Mouse (Mus musculus): ENCODE data around the gene Atxn1. TPM values are rescaled to one million over a fixed set of nuclear protein-coding genes. Genes with fewer than 3 reads are reported as not detected.

Gene Atxn1
- polyA plus RNA-seq, 1 experiment from 2014 or later = 7.4 TPM

- H3K4me1 ChIP-seq (ENCODE audit: control insufficient read depth in 2 of 2, insufficient read depth in 2 of 2, low read length in 2 of 2) = peaks cover 2 to 21% of the 10 kb centered on the region in 2 experiments; a peak in 2 of 4 replicates
- no peak overlapping the region for H3K27ac ChIP-seq (replicated peaks in 1 of 2; ENCODE audit: control insufficient read depth in 1 of 2, insufficient read depth in 1 of 2, low read depth in 2 of 2, low read length in 2 of 2)
- H3K4me3 ChIP-seq (ENCODE audit: control insufficient read depth in 1 of 2, insufficient read depth in 1 of 2, low read depth in 1 of 2, low read length in 2 of 2) = no peak overlapping the region
- 55% methylated on average over 8 of the region's 8 CpGs for WGBS
- ATAC-seq (ENCODE audit: insufficient number of reproducible peaks, insufficient read depth, low FRiP score, low read depth) = no peak
- no peaks in the 10 kb centered on the region for H3K36me3 ChIP-seq (ENCODE audit: control insufficient read depth, insufficient read depth, low read length)
- H3K9ac ChIP-seq (ENCODE audit: low read length) = no peak overlapping the region
- H3K4me2 ChIP-seq (ENCODE audit: low read length) = no peak overlapping the region
- H3K27me3 ChIP-seq (ENCODE audit: control insufficient read depth, insufficient read depth, low read length) = no peaks in the 10 kb centered on the region
- no peaks in the 10 kb centered on the region for H3K9me3 ChIP-seq (ENCODE audit: control insufficient read depth, low read length)
Measured at GRCm38 (mm10) chr13:45863779-45864178, 101.0 kb downstream of the Atxn1 start.

- Histone ChIP-seq H3K4me1 (ENCODE audit: control insufficient read depth in 2 of 2, insufficient read depth in 2 of 2, low read length in 2 of 2) (peaks cover 2 to 21% of the 10 kb centered on the region in 2 experiments; a peak in 2 of 4 replicates), H3K36me3 (ENCODE audit: control insufficient read depth, insufficient read depth, low read length) (no peaks in the 10 kb centered on the region), H3K9ac (ENCODE audit: low read length) (no peak overlapping the region; the same call in 1 of the 2 replicates), H3K9me3 (ENCODE audit: control insufficient read depth, low read length) (no peaks in the 10 kb centered on the region), H3K4me2 (ENCODE audit: low read length) (no peak overlapping the region; the same call in 1 of the 2 replicates), H3K27ac (replicated peaks in 1 of 2; ENCODE audit: control insufficient read depth in 1 of 2, insufficient read depth in 1 of 2, low read depth in 2 of 2, low read length in 2 of 2) (peak overlapping the region in 1 of 2 experiments; percentile 26; a peak in 1 of 4 replicates), H3K4me3 (ENCODE audit: control insufficient read depth in 1 of 2, insufficient read depth in 1 of 2, low read depth in 1 of 2, low read length in 2 of 2) (no peak overlapping the region), H3K27me3 (ENCODE audit: control insufficient read depth, insufficient read depth, low read length) (no peaks in the 10 kb centered on the region)
- no peak for ATAC-seq (ENCODE audit: insufficient number of reproducible peaks, insufficient read depth, low FRiP score, low read depth)
- 51% methylated on average over 13 of the region's 13 CpGs for WGBS
Measured at GRCm38 (mm10) chr13:45861885-45862605, 102.8 kb downstream of the Atxn1 start.

GRCm38 (mm10) chr13:45861098-45861580, 103.7 kb downstream of the Atxn1 start:
- ATAC-seq (ENCODE audit: insufficient number of reproducible peaks, insufficient read depth, low FRiP score, low read depth) = no peak
- Histone ChIP-seq H3K27me3 (ENCODE audit: control insufficient read depth, insufficient read depth, low read length) (no peaks in the 10 kb centered on the region), H3K4me3 (ENCODE audit: control insufficient read depth in 1 of 2, insufficient read depth in 1 of 2, low read depth in 1 of 2, low read length in 2 of 2) (no peak overlapping the region), H3K36me3 (ENCODE audit: control insufficient read depth, insufficient read depth, low read length) (no peaks in the 10 kb centered on the region), H3K9ac (ENCODE audit: low read length) (no peak overlapping the region), H3K27ac (replicated peaks in 1 of 2; ENCODE audit: control insufficient read depth in 1 of 2, insufficient read depth in 1 of 2, low read depth in 2 of 2, low read length in 2 of 2) (no peak overlapping the region), H3K4me2 (ENCODE audit: low read length) (no peak overlapping the region), H3K4me1 (ENCODE audit: control insufficient read depth in 2 of 2, insufficient read depth in 2 of 2, low read length in 2 of 2) (peaks cover 2 to 15% of the 10 kb centered on the region in 2 experiments; a peak in 2 of 4 replicates), H3K9me3 (ENCODE audit: control insufficient read depth, low read length) (no peaks in the 10 kb centered on the region)
- WGBS = 81% methylated on average over 10 of the region's 10 CpGs

- no peaks in the 10 kb centered on the region for H3K9me3 ChIP-seq (ENCODE audit: control insufficient read depth, low read length)
- WGBS = 67% methylated on average over 12 of the region's 12 CpGs
- H3K4me2 ChIP-seq (ENCODE audit: low read length) = no peak overlapping the region
- no peak overlapping the region for H3K27ac ChIP-seq (replicated peaks in 1 of 2; ENCODE audit: control insufficient read depth in 1 of 2, insufficient read depth in 1 of 2, low read depth in 2 of 2, low read length in 2 of 2)
- no peak overlapping the region for H3K4me3 ChIP-seq (ENCODE audit: control insufficient read depth in 1 of 2, insufficient read depth in 1 of 2, low read depth in 1 of 2, low read length in 2 of 2)
- H3K27me3 ChIP-seq (ENCODE audit: control insufficient read depth, insufficient read depth, low read length) = no peaks in the 10 kb centered on the region
- no peak overlapping the region for H3K9ac ChIP-seq (ENCODE audit: low read length)
- H3K36me3 ChIP-seq (ENCODE audit: control insufficient read depth, insufficient read depth, low read length) = no peaks in the 10 kb centered on the region
- peaks cover 2 to 15% of the 10 kb centered on the region in 2 experiments; a peak in 2 of 4 replicates for H3K4me1 ChIP-seq (ENCODE audit: control insufficient read depth in 2 of 2, insufficient read depth in 2 of 2, low read length in 2 of 2)
- ATAC-seq (ENCODE audit: insufficient number of reproducible peaks, insufficient read depth, low FRiP score, low read depth) = no peak
Measured at GRCm38 (mm10) chr13:45859081-45859709, 105.6 kb downstream of the Atxn1 start.

GRCm38 (mm10) chr13:45857416-45857815, 107.4 kb downstream of the Atxn1 start:
- 87% methylated on average over 8 of the region's 8 CpGs for WGBS
- H3K36me3 ChIP-seq (ENCODE audit: control insufficient read depth, insufficient read depth, low read length) = no peaks in the 10 kb centered on the region
- no peak overlapping the region for H3K9ac ChIP-seq (ENCODE audit: low read length)
- no peaks in the 10 kb centered on the region for H3K9me3 ChIP-seq (ENCODE audit: control insufficient read depth, low read length)
- H3K4me3 ChIP-seq (ENCODE audit: control insufficient read depth in 1 of 2, insufficient read depth in 1 of 2, low read depth in 1 of 2, low read length in 2 of 2) = no peak overlapping the region
- peaks cover 2 to 13% of the 10 kb centered on the region in 2 experiments; a peak in 2 of 4 replicates for H3K4me1 ChIP-seq (ENCODE audit: control insufficient read depth in 2 of 2, insufficient read depth in 2 of 2, low read length in 2 of 2)
- no peak overlapping the region for H3K4me2 ChIP-seq (ENCODE audit: low read length)
- no peak overlapping the region for H3K27ac ChIP-seq (replicated peaks in 1 of 2; ENCODE audit: control insufficient read depth in 1 of 2, insufficient read depth in 1 of 2, low read depth in 2 of 2, low read length in 2 of 2)
- no peaks in the 10 kb centered on the region for H3K27me3 ChIP-seq (ENCODE audit: control insufficient read depth, insufficient read depth, low read length)
- no peak for ATAC-seq (ENCODE audit: insufficient number of reproducible peaks, insufficient read depth, low FRiP score, low read depth)

GRCm38 (mm10) chr13:45854531-45854930, 110.3 kb downstream of the Atxn1 start:
- no peaks in the 10 kb centered on the region for H3K27me3 ChIP-seq (ENCODE audit: control insufficient read depth, insufficient read depth, low read length)
- no peak for ATAC-seq (ENCODE audit: insufficient number of reproducible peaks, insufficient read depth, low FRiP score, low read depth)
- H3K9me3 ChIP-seq (ENCODE audit: control insufficient read depth, low read length) = no peaks in the 10 kb centered on the region
- peaks cover 5 to 15% of the 10 kb centered on the region in 2 experiments; a peak in 2 of 4 replicates for H3K4me1 ChIP-seq (ENCODE audit: control insufficient read depth in 2 of 2, insufficient read depth in 2 of 2, low read length in 2 of 2)
- H3K4me3 ChIP-seq (ENCODE audit: control insufficient read depth in 1 of 2, insufficient read depth in 1 of 2, low read depth in 1 of 2, low read length in 2 of 2) = no peak overlapping the region
- no peak overlapping the region for H3K9ac ChIP-seq (ENCODE audit: low read length)
- H3K4me2 ChIP-seq (ENCODE audit: low read length) = no peak overlapping the region
- 0 out of 2 replicates have a peak, but pooled peaks cover 2% of the 10 kb centered on the region for H3K36me3 ChIP-seq (ENCODE audit: control insufficient read depth, insufficient read depth, low read length)
- no peak overlapping the region for H3K27ac ChIP-seq (replicated peaks in 1 of 2; ENCODE audit: control insufficient read depth in 1 of 2, insufficient read depth in 1 of 2, low read depth in 2 of 2, low read length in 2 of 2)
- 79% methylated on average over 5 of the region's 5 CpGs for WGBS

DNA sequence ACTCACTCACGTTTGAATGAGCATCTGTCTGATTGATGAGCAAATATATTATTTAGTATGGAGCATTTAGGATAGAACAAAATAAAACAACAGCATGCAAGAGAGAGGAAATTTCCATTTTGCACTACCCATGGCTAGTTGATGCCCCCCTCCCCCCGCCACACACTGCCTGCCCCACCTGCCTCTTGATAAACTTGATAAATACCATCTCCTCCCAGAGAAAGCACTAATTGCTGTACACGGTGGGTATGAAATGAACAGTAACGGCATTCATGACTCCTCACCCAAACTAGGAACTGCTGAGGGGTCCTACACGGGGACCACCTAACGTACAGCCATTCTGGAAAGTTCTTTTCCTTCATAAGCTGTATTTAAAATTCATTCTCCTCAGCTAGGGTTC, 111.1 kb downstream of the Atxn1 start:
- WGBS = 81% methylated on average over 6 of the region's 6 CpGs
- Histone ChIP-seq H3K9ac (ENCODE audit: low read length) (no peak overlapping the region), H3K4me3 (ENCODE audit: control insufficient read depth in 1 of 2, insufficient read depth in 1 of 2, low read depth in 1 of 2, low read length in 2 of 2) (no peak overlapping the region), H3K4me1 (ENCODE audit: control insufficient read depth in 2 of 2, insufficient read depth in 2 of 2, low read length in 2 of 2) (peaks cover 4 to 13% of the 10 kb centered on the region in 2 experiments; a peak in 2 of 4 replicates), H3K9me3 (ENCODE audit: control insufficient read depth, low read length) (no peaks in the 10 kb centered on the region), H3K36me3 (ENCODE audit: control insufficient read depth, insufficient read depth, low read length) (0 out of 2 replicates have a peak, but pooled peaks cover 2% of the 10 kb centered on the region), H3K4me2 (ENCODE audit: low read length) (no peak overlapping the region), H3K27ac (replicated peaks in 1 of 2; ENCODE audit: control insufficient read depth in 1 of 2, insufficient read depth in 1 of 2, low read depth in 2 of 2, low read length in 2 of 2) (no peak overlapping the region), H3K27me3 (ENCODE audit: control insufficient read depth, insufficient read depth, low read length) (no peaks in the 10 kb centered on the region)
- no peak for ATAC-seq (ENCODE audit: insufficient number of reproducible peaks, insufficient read depth, low FRiP score, low read depth)
